Mouse (Mus musculus) ovary, adult 18-20 months (tissue): Measurements from ENCODE around the gene Gmpr2.

Experiments
- DNase-seq: peaks from one replicate; pipeline ENCODE4 v3.0.0; 2022; ENCODE audit warnings: low spot score, mixed read lengths

Gene Gmpr2

DNA sequence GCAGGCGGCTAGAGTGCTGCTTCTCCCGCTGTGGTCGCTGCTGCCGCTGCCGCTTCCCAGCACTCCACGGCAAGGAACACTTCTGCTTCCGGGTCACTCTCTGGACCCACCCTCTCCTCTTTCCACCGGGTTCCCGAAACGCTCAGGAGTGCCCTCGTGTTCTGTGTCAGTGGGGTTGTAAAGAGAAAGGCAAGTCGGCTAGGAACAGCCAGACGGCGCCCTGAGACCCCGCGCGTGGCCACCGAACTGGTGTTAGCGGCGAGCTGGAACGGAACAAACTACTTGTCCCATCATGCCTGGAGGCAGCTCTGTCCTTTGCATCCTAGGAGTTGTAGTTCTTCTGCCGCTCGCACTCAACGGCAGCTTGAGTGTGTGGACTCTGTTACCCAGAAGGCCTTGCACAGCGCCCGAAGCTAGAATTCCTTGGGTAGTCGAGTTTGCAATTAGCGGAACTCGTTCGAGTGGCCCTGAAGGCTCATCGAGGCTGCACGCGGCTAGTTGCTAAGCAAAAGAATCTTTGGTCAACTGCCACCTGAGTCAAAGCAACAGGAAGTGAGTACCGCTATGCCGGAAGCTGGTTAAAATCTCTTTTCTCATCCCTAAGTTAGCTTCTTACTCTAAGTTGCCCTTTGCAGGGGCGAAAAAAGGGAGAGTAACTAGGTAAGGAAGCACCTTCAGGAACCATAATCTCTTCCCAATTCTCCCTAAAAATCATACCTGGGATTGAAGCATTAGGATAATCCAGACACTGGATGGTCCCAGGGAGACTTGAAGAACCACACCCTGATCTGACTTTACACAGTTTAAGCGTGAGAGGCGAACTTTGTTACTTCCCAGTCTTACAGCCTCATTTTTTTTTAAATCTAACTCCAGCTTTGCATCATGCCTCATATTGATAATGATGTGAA lies at the start of gene Gmpr2, which contains the start of gene Nedd8:
TSS of gene Gmpr2 (plus strand) at position 109 of the 908 bp plus-strand sequence.
TSS of gene Nedd8 (minus strand) at position 292 of the 908 bp plus-strand sequence.
- peak; percentile 92 for DNase-seq

DNA sequence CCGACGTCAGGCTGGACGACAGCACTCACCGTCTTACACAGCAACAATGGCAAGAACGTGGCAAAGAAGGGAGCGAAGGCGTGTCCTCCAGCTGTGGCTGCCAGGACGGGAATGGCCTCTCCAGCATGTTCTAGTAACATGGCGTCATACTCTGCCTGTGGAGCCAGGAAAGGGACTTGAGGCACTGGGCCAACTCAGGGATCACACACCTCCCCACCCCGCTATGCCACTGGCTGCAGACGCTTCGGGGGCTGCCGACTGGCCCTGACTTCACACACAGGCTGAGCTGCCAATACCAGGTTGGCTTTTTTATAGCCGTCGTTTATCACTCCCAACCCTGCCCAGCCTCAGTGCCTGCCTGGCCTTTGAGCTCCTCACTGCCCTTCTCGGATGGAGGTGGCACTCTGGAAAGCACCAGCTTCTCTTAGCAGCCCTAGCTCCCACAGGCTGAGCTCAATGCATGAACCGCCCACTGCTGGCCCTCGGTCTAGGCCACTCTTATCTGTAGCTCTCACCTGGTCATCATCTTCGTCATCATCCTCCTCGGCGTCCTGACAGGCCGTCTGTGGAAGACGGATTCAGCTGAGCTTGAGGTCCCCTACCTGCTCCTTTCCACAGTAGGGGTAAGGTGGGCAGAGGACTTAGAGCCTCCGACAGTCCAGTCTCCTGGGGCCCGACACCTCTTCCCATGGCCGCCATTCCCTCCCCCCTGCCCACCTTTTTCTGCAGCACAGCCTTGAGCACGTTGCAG lies 43.5 kb upstream of the Gmpr2 start:
- DNase-seq, result no peak

DNA sequence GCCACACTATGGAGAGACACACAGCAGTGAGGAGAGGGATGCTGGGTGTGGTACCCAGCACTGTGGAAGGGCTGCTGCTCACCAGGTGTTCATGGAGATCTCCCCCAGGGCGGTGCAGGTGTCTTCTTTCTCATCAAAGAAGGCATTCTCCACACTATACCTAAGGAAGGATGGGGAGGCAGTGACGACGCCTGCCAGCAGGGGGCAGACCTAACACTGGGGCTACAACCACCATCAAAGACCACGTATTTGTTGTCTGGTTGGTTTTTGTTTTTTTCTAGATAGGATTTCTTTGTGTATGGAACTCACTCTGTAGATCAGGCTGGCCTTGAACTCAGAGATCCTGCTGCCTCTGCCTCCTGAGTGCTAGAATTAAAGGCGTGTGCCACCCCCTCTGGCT lies 42.4 kb upstream of the Gmpr2 start:
- no peak for DNase-seq

GRCm38 (mm10) chr14:55634874-55635522 lies 36.7 kb upstream of the Gmpr2 start:
- DNase-seq, result no peak

- peak; percentile 79 for DNase-seq
Measured at GRCm38 (mm10) chr14:55635523-55636007, 36.2 kb upstream of the Gmpr2 start, which contains the start of gene Ipo4. Gene Ipo4, minus strand, starts transcription at chr14:55635957.

DNA sequence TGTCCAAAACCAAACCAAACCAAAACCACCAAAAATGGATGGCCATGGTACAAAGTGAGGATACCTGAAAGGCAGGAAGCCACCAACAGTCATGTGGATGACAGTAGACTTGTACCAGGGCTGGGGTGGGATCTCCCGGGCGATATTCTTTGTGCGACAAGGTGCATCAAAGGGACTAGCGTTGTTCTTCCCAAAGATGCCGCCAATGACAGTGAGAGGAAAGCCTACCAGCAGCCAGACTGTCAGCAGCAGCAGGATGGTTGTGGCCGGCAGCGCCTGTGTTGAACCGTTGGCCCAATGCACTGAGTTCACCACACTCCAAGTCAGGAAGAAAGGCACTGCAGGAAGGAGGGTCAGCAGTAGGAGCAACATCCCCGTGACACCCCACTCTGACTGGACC lies 33.9 kb upstream of the Gmpr2 start, which contains the start of gene Gm49378:
TSS of gene Gm49378 (minus strand) at position 101 of the 400 bp plus-strand sequence.
- no peak for DNase-seq

- DNase-seq, result no peak
Measured at GRCm38 (mm10) chr14:55640816-55641215, 30.9 kb upstream of the Gmpr2 start.

GRCm38 (mm10) chr14:55641291-55641690 lies 30.4 kb upstream of the Gmpr2 start:
- no peak for DNase-seq

- no peak for DNase-seq
Measured at GRCm38 (mm10) chr14:55642679-55643059, 29.1 kb upstream of the Gmpr2 start.

GRCm38 (mm10) chr14:55643060-55643907 lies 28.5 kb upstream of the Gmpr2 start, which contains the start of gene Tm9sf1:
Gene Tm9sf1, minus strand, starts transcription at chr14:55643806.
- peak; percentile 74 for DNase-seq

GRCm38 (mm10) chr14:55644261-55644888 lies 27.4 kb upstream of the Gmpr2 start:
- no peak for DNase-seq

DNA sequence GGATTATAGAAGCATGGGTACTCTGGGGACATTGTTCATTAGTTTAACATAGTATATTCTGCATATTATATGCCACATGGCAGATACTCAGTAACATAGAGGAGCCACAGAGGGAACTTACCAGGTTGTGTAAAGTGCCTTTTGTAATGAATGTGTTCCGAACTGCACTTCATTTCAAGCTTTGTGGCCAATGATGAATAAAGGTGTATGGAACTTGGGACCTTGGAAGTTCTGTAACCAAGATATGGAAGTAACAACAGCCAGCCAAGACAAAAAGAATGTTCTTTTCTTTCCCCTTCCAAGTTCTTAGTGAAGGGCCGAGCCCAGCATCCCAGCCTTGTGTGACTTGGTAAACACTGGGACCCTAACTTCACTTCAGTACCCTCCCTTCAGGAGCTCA lies 21.9 kb upstream of the Gmpr2 start, which contains the start of gene Tssk4:
TSS of gene Tssk4 (plus strand) at position 301 of the 400 bp plus-strand sequence.
- no peak for DNase-seq

DNA sequence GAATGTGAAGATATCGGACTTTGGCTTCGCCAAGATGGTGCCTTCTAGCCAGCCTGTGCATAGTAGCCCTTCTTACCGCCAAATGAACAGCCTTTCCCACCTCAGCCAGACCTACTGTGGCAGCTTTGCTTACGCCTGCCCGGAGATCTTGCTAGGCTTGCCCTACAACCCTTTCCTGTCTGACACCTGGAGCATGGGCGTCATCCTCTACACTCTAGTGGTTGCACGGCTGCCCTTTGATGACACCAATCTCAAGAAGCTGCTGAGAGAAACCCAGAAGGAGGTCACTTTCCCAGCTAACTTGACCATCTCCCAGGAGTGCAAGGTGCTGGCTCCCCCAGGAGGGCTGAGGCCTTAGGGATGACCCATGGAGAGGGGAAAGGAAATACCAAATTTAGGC lies 20.2 kb upstream of the Gmpr2 start:
- DNase-seq, result no peak

GRCm38 (mm10) chr14:55656935-55657334 lies 14.8 kb upstream of the Gmpr2 start:
- no peak for DNase-seq

DNA sequence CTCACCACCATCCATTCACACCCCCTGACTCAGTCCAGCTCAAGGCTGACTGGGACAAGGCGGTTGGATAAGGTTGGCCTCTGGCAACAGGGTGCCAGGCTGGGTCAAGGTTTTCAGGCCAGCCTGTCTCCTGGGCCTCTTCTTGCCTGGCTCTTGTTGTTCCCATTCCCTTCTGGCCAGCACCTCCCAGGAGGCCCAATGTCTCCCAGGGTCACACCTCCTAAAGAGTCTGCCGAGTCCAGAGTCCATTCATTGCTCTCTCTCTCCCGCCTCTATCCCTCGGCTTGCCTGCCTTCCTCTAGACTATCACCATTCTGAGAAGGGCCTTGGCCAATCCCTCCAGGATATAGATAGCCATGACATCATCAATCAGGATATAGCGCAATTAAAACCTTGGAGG lies 13.7 kb upstream of the Gmpr2 start:
- DNase-seq, result peak; percentile 25

DNA sequence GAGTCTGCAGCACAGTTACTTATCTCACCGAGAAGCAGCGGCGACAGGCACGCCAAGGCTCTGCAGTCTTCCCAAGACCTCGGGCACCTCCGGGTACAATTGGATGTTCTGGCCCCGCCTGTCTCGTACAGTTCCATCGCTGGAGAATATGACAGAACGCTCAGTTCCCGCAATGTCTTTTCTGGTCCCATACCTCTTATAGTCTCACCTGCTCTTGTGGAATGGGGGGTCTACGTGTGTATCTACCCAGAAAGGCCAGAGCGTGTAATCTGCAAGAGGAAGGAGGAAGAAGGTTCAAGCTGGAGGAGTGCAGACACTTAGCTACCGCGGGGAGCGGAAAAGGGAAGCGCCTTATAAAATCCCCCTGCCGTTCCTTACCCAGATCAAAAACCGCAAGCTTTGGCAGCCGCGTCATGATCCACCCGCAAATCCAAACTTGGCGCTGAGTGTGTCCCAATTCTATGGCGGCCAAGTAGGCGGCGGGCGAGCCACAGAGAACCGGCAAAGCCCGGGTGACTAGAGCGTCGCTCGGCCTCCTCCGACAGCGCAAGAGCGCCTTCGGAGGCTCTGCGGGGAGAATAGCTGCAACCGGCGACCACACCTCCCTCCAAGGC lies 11.7 kb upstream of the Gmpr2 start, which contains the start of gene Mdp1:
TSS of gene Mdp1 (minus strand) at position 549 of the 614 bp plus-strand sequence.
- DNase-seq, result peak; percentile 66

- DNase-seq, result no peak
Measured at GRCm38 (mm10) chr14:55660636-55661035, 11.1 kb upstream of the Gmpr2 start.

DNA sequence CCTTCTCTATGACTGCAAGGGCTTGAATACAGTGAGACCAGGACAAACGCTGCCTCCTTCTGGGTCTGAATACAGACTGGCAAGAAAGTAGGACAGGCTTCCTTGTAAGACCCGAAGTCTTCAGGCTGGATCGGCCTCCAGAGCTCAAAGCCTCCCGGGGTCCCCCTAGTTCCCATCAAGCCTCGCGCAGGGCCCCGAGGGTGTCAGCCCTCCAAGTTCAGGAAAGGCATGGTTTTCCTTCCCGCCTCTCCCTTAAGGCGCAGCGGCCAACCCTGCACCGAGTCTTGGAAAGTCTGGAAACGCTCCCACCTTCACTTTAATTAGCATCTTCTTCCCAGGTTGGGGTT lies 282 bp upstream of the Gmpr2 start:
- peak; percentile 10 for DNase-seq

DNA sequence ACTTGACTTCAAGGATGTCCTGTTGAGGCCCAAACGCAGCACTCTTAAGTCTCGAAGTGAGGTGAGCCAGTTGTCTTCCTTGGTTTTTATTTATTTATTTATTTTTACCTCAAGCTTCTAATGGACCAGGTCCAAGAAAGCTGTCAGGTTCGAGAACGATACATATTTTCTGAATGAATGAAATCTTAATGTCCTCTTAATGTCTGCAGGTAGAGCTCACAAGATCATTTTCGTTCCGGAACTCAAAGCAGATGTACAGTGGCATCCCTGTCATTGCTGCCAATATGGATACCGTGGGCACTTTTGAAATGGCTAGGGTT lies 960 bp downstream of the Gmpr2 start:
- no peak for DNase-seq

GRCm38 (mm10) chr14:55677615-55678014 lies 5.9 kb downstream of the Gmpr2 start:
- no peak for DNase-seq
